Mouse (Mus musculus): Measurements from ENCODE around the gene Grik4.

Grik4 gene

GRCm38 (mm10) chr9:42670619-42671018, 273.7 kb downstream of the Grik4 start:
- DNase-seq (ENCODE audit: low read depth, low spot score), result peak; percentile 16

GRCm38 (mm10) chr9:42661481-42661880, 282.8 kb downstream of the Grik4 start:
- DNase-seq (ENCODE audit: low read depth, low spot score), result no peak

- no peak for DNase-seq (ENCODE audit: low read depth, low spot score)
These were observed 291.5 kb downstream of the Grik4 start for GRCm38 (mm10) chr9:42652756-42653155.

GRCm38 (mm10) chr9:42652309-42652708, 292.0 kb downstream of the Grik4 start:
- no peak for DNase-seq (ENCODE audit: low read depth, low spot score)

GRCm38 (mm10) chr9:42649872-42650271, 294.4 kb downstream of the Grik4 start:
- DNase-seq (ENCODE audit: low read depth, low spot score), result no peak

GRCm38 (mm10) chr9:42648051-42648450, 296.2 kb downstream of the Grik4 start:
- DNase-seq (ENCODE audit: low read depth, low spot score), result no peak

GRCm38 (mm10) chr9:42647596-42647995, 296.7 kb downstream of the Grik4 start:
- DNase-seq (ENCODE audit: low read depth, low spot score), result no peak

GRCm38 (mm10) chr9:42646821-42647220, 297.5 kb downstream of the Grik4 start:
- no peak for DNase-seq (ENCODE audit: low read depth, low spot score)

- DNase-seq (ENCODE audit: low read depth, low spot score), result no peak
These were observed 299.1 kb downstream of the Grik4 start for GRCm38 (mm10) chr9:42645161-42645560.

- no peak for DNase-seq (ENCODE audit: low read depth, low spot score)
These were observed 301.5 kb downstream of the Grik4 start for GRCm38 (mm10) chr9:42642821-42643220.

GRCm38 (mm10) chr9:42641550-42642117, 302.7 kb downstream of the Grik4 start:
- DNase-seq (ENCODE audit: low read depth, low spot score), result no peak

GRCm38 (mm10) chr9:42636446-42636845, 307.8 kb downstream of the Grik4 start:
- no peak for DNase-seq (ENCODE audit: low read depth, low spot score)

GRCm38 (mm10) chr9:42631479-42631878, 312.8 kb downstream of the Grik4 start:
- DNase-seq (ENCODE audit: low read depth, low spot score), result no peak

GRCm38 (mm10) chr9:42627634-42628033, 316.7 kb downstream of the Grik4 start:
- DNase-seq (ENCODE audit: low read depth, low spot score), result no peak

GRCm38 (mm10) chr9:42627146-42627545, 317.1 kb downstream of the Grik4 start:
- DNase-seq (ENCODE audit: low read depth, low spot score), result no peak

- no peak for DNase-seq (ENCODE audit: low read depth, low spot score)
These were observed 318.0 kb downstream of the Grik4 start for GRCm38 (mm10) chr9:42626226-42626775.

GRCm38 (mm10) chr9:42614409-42614808, 329.9 kb downstream of the Grik4 start:
- DNase-seq (ENCODE audit: low read depth, low spot score), result no peak

- DNase-seq (ENCODE audit: low read depth, low spot score), result no peak
These were observed 330.5 kb downstream of the Grik4 start for GRCm38 (mm10) chr9:42613827-42614226.

GRCm38 (mm10) chr9:42612482-42612991, 331.8 kb downstream of the Grik4 start:
- no peak for DNase-seq (ENCODE audit: low read depth, low spot score)

GRCm38 (mm10) chr9:42601445-42601844, 342.8 kb downstream of the Grik4 start:
- DNase-seq (ENCODE audit: low read depth, low spot score), result no peak

- no peak for DNase-seq (ENCODE audit: low read depth, low spot score)
These were observed 346.8 kb downstream of the Grik4 start for GRCm38 (mm10) chr9:42597525-42597924.

- DNase-seq (ENCODE audit: low read depth, low spot score), result no peak
These were observed 365.8 kb downstream of the Grik4 start for GRCm38 (mm10) chr9:42578511-42578910.

- DNase-seq (ENCODE audit: low read depth, low spot score), result no peak
These were observed 366.2 kb downstream of the Grik4 start for GRCm38 (mm10) chr9:42578106-42578505.
